Mouse (Mus musculus): ENCODE measurements around the gene Taok3. TPM values are rescaled to one million over a fixed set of nuclear protein-coding genes. Genes with fewer than 3 reads are reported as not detected.

Taok3 gene
- polyA plus RNA-seq, 1 experiment from 2014 or later: 18.1 TPM

GRCm38 (mm10) chr5:117134066-117134888, 14.3 kb downstream of the Taok3 start:
- DNase-seq (ENCODE audit: low spot score) (no peak), ATAC-seq (ENCODE audit: low read depth) (no peak)
- Histone ChIP-seq H3K4me3 (ENCODE audit: low read depth, low read length) (no peak overlapping the region), H3K27me3 (replicated peaks; ENCODE audit: control insufficient read depth, insufficient read depth, low read length) (no peaks in the 10 kb centered on the region), H3K36me3 (ENCODE audit: control insufficient read depth, insufficient read depth, low read length) (no peaks in the 10 kb centered on the region), H3K4me2 (ENCODE audit: low read depth, low read length) (no peak overlapping the region; the same call in 1 of the 2 replicates), H3K9ac (ENCODE audit: low read depth, low read length) (no peak overlapping the region), H3K4me1 (ENCODE audit: control insufficient read depth, insufficient read depth, low read length) (peaks cover 12% of the 10 kb centered on the region), H3K27ac (replicated peaks; ENCODE audit: low read depth, low read length) (no peak overlapping the region; the same call in 1 of the 2 replicates), H3K9me3 (ENCODE audit: control insufficient read depth, low read length) (no peaks in the 10 kb centered on the region)
- 74% methylated on average over 19 of the region's 19 CpGs for WGBS

DNA sequence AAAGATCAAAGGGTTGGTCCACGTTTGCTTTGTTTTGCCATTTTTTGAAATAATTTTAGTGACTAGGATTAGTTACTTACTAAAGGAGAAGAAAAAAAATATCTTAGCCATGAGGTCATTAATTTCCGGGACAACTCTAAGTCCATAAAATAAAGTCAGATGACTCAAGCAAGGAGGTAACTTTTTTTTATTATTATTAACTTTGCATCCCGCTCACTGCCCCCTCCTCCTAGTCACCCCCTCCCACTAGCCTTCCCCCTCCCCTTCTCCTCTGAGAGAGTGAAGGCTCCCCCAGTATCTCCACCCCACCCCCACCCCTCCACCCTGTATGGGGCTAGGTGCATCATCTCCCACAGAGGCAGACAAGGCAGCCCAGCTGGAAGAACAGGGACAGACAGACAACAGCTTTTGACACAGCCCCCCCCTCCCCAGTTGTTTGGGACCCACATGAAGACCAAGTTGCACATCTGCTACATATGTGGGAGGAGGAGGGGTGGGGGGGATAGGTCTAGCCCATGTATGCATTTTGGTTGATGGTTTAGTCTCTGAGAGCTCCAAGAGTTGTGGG, 15.0 kb downstream of the Taok3 start:
- 61% methylated on average over 3 of the region's 3 CpGs for WGBS
- ATAC-seq (ENCODE audit: low read depth) (no peak), DNase-seq (ENCODE audit: low spot score) (no peak)
- no peaks in the 10 kb centered on the region for H3K36me3 ChIP-seq (ENCODE audit: control insufficient read depth, insufficient read depth, low read length)
- H3K27ac ChIP-seq (replicated peaks; ENCODE audit: low read depth, low read length): no peak overlapping the region
- H3K27me3 ChIP-seq (replicated peaks; ENCODE audit: control insufficient read depth, insufficient read depth, low read length): no peaks in the 10 kb centered on the region
- H3K4me1 ChIP-seq (ENCODE audit: control insufficient read depth, insufficient read depth, low read length): peaks cover 12% of the 10 kb centered on the region
- no peaks in the 10 kb centered on the region for H3K9me3 ChIP-seq (ENCODE audit: control insufficient read depth, low read length)
- no peak overlapping the region for H3K4me3 ChIP-seq (ENCODE audit: low read depth, low read length)
- no peak overlapping the region for H3K9ac ChIP-seq (ENCODE audit: low read depth, low read length)
- peak overlapping the region; percentile 34; the same call in 1 of the 2 replicates for H3K4me2 ChIP-seq (ENCODE audit: low read depth, low read length)

DNA sequence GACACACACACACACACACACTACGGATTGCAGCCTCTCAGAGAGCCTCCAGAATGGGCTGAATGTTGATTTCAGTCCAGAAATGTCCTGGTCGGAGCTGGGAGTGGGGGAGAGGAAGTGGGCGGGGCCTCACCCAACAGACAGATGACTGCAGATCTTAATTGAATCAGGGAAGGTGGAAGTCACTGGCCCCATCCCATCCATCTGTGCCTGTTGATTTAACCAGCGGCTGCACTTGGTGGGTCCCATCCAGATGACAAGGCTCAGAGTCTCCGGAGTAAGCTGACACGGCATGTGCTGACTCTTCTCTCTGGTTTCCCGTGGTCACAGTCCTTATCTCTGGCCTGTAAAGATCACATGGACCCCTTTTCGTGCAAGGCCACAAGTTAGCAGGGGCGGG, 15.9 kb downstream of the Taok3 start:
- Histone ChIP-seq H3K4me3 (ENCODE audit: low read depth, low read length) (no peak overlapping the region), H3K9me3 (ENCODE audit: control insufficient read depth, low read length) (no peaks in the 10 kb centered on the region), H3K4me2 (ENCODE audit: low read depth, low read length) (peak overlapping the region; percentile 34), H3K36me3 (ENCODE audit: control insufficient read depth, insufficient read depth, low read length) (no peaks in the 10 kb centered on the region), H3K27me3 (replicated peaks; ENCODE audit: control insufficient read depth, insufficient read depth, low read length) (no peaks in the 10 kb centered on the region), H3K9ac (ENCODE audit: low read depth, low read length) (no peak overlapping the region), H3K4me1 (ENCODE audit: control insufficient read depth, insufficient read depth, low read length) (peaks cover 12% of the 10 kb centered on the region), H3K27ac (replicated peaks; ENCODE audit: low read depth, low read length) (no peak overlapping the region; the same call in 1 of the 2 replicates)
- DNase-seq (ENCODE audit: low spot score) (peak; percentile 62), ATAC-seq (ENCODE audit: low read depth) (peak; percentile 53)
- WGBS: 25% methylated on average over 9 of the region's 9 CpGs

- Histone ChIP-seq H3K36me3 (ENCODE audit: control insufficient read depth, insufficient read depth, low read length) (no peaks in the 10 kb centered on the region), H3K27ac (replicated peaks; ENCODE audit: low read depth, low read length) (no peak overlapping the region), H3K9me3 (ENCODE audit: control insufficient read depth, low read length) (no peaks in the 10 kb centered on the region), H3K4me3 (ENCODE audit: low read depth, low read length) (no peak overlapping the region), H3K4me2 (ENCODE audit: low read depth, low read length) (no peak overlapping the region), H3K27me3 (replicated peaks; ENCODE audit: control insufficient read depth, insufficient read depth, low read length) (no peaks in the 10 kb centered on the region), H3K9ac (ENCODE audit: low read depth, low read length) (no peak overlapping the region), H3K4me1 (ENCODE audit: control insufficient read depth, insufficient read depth, low read length) (peaks cover 12% of the 10 kb centered on the region)
- ATAC-seq (ENCODE audit: low read depth): no peak
- 85% methylated on average over 5 of the region's 5 CpGs for WGBS
- no peak for DNase-seq (ENCODE audit: low spot score)
Observed at GRCm38 (mm10) chr5:117136570-117136969, 16.6 kb downstream of the Taok3 start.

GRCm38 (mm10) chr5:117137011-117137410, 17.1 kb downstream of the Taok3 start:
- WGBS: 59% methylated on average over 10 of the region's 10 CpGs
- peaks cover 12% of the 10 kb centered on the region for H3K4me1 ChIP-seq (ENCODE audit: control insufficient read depth, insufficient read depth, low read length)

DNA sequence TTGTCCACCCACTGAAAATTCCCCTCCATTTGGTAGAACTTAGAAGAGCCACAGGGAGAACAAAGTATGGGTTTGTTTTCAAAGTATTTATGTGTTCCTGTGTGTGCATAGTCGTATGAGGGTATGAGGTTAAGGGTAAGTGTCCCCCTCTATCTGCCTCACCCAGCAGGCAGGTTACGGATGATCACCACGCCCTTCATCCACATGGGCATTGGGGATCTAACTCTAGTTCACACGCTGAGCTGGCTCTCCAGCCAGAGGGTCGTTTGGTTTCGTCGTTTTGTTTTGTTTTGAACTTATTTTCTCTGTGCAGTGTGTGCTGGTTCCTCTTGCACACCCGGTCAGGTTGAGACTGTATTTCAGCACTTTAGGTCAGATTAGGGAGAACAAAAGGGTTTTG, 17.7 kb downstream of the Taok3 start:
- Histone ChIP-seq H3K9ac (ENCODE audit: low read depth, low read length) (no peak overlapping the region), H3K4me2 (ENCODE audit: low read depth, low read length) (no peak overlapping the region), H3K27ac (replicated peaks; ENCODE audit: low read depth, low read length) (no peak overlapping the region), H3K27me3 (replicated peaks; ENCODE audit: control insufficient read depth, insufficient read depth, low read length) (no peaks in the 10 kb centered on the region), H3K4me3 (ENCODE audit: low read depth, low read length) (no peak overlapping the region), H3K9me3 (ENCODE audit: control insufficient read depth, low read length) (no peaks in the 10 kb centered on the region), H3K36me3 (ENCODE audit: control insufficient read depth, insufficient read depth, low read length) (no peaks in the 10 kb centered on the region), H3K4me1 (ENCODE audit: control insufficient read depth, insufficient read depth, low read length) (peaks cover 12% of the 10 kb centered on the region)
- DNase-seq (ENCODE audit: low spot score) (no peak), ATAC-seq (ENCODE audit: low read depth) (no peak)
- 75% methylated on average over 8 of the region's 8 CpGs for WGBS

More at GRCm38 (mm10) chr5:117137011-117137410, 17.1 kb downstream of the Taok3 start:
- Histone ChIP-seq H3K27ac (replicated peaks; ENCODE audit: low read depth, low read length) (no peak overlapping the region), H3K4me2 (ENCODE audit: low read depth, low read length) (no peak overlapping the region), H3K9me3 (ENCODE audit: control insufficient read depth, low read length) (no peaks in the 10 kb centered on the region), H3K9ac (ENCODE audit: low read depth, low read length) (no peak overlapping the region), H3K27me3 (replicated peaks; ENCODE audit: control insufficient read depth, insufficient read depth, low read length) (no peaks in the 10 kb centered on the region), H3K4me3 (ENCODE audit: low read depth, low read length) (no peak overlapping the region), H3K36me3 (ENCODE audit: control insufficient read depth, insufficient read depth, low read length) (no peaks in the 10 kb centered on the region)
- ATAC-seq (ENCODE audit: low read depth): no peak
- no peak for DNase-seq (ENCODE audit: low spot score)

DNA sequence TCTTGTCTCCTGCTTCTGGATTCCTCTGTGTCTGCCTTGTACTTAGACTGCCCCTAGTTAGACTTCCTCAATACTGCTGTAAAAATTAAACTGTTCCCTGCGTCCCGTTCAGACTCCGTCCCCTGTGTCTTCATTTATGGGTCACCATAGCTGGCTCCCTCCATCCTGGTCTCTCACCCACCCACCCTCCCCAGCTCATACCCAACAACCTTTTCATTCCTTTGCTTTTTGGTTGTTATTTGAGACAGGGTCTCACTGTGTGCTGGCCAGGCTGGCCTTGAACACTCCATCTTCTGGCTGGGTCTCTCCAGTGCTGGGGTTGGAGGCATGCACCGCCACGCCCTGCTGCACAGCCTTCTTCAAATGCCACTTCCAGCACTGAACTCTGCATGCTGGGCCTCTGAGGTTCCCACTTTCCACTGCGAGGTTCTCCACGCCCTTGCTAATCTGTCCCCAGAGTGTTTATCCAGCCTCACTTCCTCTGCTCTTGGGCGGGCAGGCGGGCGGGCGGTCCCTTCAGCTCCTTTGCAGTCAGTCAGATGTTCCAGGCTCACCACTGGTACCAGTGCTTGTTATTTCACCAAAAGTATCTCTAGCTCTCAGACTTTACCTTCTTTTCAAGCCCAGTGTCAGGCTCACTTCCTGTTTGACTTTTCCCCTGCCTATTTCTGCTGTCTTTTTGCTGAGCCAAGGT, 18.5 kb downstream of the Taok3 start:
- DNase-seq (ENCODE audit: low spot score): no peak
- no peak overlapping the region for H3K4me2 ChIP-seq (ENCODE audit: low read depth, low read length)
- H3K9me3 ChIP-seq (ENCODE audit: control insufficient read depth, low read length): no peaks in the 10 kb centered on the region
- H3K4me3 ChIP-seq (ENCODE audit: low read depth, low read length): no peak overlapping the region
- 67% methylated on average over 11 of the region's 11 CpGs for WGBS
- no peaks in the 10 kb centered on the region for H3K36me3 ChIP-seq (ENCODE audit: control insufficient read depth, insufficient read depth, low read length)
- no peak for ATAC-seq (ENCODE audit: low read depth)
- no peak overlapping the region for H3K27ac ChIP-seq (replicated peaks; ENCODE audit: low read depth, low read length)
- H3K9ac ChIP-seq (ENCODE audit: low read depth, low read length): no peak overlapping the region
- peaks cover 12% of the 10 kb centered on the region for H3K4me1 ChIP-seq (ENCODE audit: control insufficient read depth, insufficient read depth, low read length)
- no peaks in the 10 kb centered on the region for H3K27me3 ChIP-seq (replicated peaks; ENCODE audit: control insufficient read depth, insufficient read depth, low read length)

GRCm38 (mm10) chr5:117139822-117140221, 19.9 kb downstream of the Taok3 start:
- no peak for ATAC-seq (ENCODE audit: low read depth)
- no peak overlapping the region for H3K4me3 ChIP-seq (ENCODE audit: low read depth, low read length)
- 56% methylated on average over 8 of the region's 8 CpGs for WGBS
- H3K4me1 ChIP-seq (ENCODE audit: control insufficient read depth, insufficient read depth, low read length): peaks cover 12% of the 10 kb centered on the region
- H3K4me2 ChIP-seq (ENCODE audit: low read depth, low read length): no peak overlapping the region
- H3K27me3 ChIP-seq (replicated peaks; ENCODE audit: control insufficient read depth, insufficient read depth, low read length): no peaks in the 10 kb centered on the region
- DNase-seq (ENCODE audit: low spot score): no peak
- H3K27ac ChIP-seq (replicated peaks; ENCODE audit: low read depth, low read length): no peak overlapping the region
- H3K9me3 ChIP-seq (ENCODE audit: control insufficient read depth, low read length): no peaks in the 10 kb centered on the region
- no peaks in the 10 kb centered on the region for H3K36me3 ChIP-seq (ENCODE audit: control insufficient read depth, insufficient read depth, low read length)
- no peak overlapping the region for H3K9ac ChIP-seq (ENCODE audit: low read depth, low read length)

Data from embryonic facial prominence, embryonic 14.5 days (tissue).